Mouse (Mus musculus) ovary, postnatal 36 days (tissue): ENCODE results near the gene Emp3.

Experiments used
- DNase-seq: peaks from one replicate; pipeline ENCODE4 v3.0.0; 2022; ENCODE audit warnings: low spot score, mixed read lengths

Emp3 gene

GRCm38 (mm10) chr7:45870282-45871058 lies 50.7 kb downstream of the Emp3 start:
- DNase-seq, result peak; percentile 16

DNA sequence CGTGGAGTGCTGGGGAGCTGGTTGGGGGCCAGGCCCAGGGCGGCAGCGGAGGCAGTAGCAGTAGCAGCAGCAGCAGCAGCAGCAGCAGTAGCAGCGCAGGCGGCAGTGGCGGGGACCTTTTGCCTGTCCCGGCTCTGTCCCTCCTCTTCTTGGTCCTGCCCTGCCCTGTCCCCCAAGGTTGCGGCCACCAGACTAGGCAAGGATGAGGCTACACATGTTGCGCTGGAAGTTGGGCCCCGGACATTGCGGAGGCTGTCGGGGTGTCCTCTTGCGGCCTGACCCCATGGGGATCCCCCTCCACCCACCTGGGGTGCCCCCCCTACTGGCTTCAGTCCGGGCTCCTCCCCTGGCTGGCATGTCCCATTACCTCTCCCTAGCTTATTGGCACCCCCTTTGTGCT lies 51.4 kb downstream of the Emp3 start:
- DNase-seq, result no peak

- no peak for DNase-seq
These were observed 52.0 kb downstream of the Emp3 start for GRCm38 (mm10) chr7:45869107-45869670.
